Mouse (Mus musculus): ENCODE data around the gene Olfr1417.

GRCm38 (mm10) chr19:11804423-11804822, 34.6 kb downstream of the Olfr1417 start:
- TF ChIP-seq CTCF (IDR thresholded peaks at IDR 0.05; ENCODE audit: borderline replicate concordance, extremely low read depth, insufficient read depth, insufficient read length) (no peak), POLR2A (IDR thresholded peaks at IDR 0.05; ENCODE audit: borderline replicate concordance, extremely low read depth, insufficient read depth, insufficient read length, poor library complexity, severe bottlenecking) (no peak)

All from brain, embryonic 14.5 days (tissue).